Mouse (Mus musculus): ENCODE measurements at regions not wholly inside any gene's neighbourhood (a gene's known extent, or its start where the extent isn't known, plus 50 kb on each side); places are given as distances from the start of the nearest gene placed in this dataset.

- TF ChIP-seq POLR2A (IDR thresholded peaks at IDR 0.05; ENCODE audit: low read depth, low read length), result no peak
- no peak for TF ChIP-seq CTCF (IDR thresholded peaks at IDR 0.05; ENCODE audit: extremely low read depth, insufficient read depth, insufficient read length, insufficient replicate concordance)
Observed at GRCm38 (mm10) chr12:109845602-109845906, 245.4 kb upstream of the Rtl1 start.
